Mouse (Mus musculus): ENCODE data around the gene Sox21. TPM values are rescaled to one million over a fixed set of nuclear protein-coding genes. Genes with fewer than 3 reads are reported as not detected.
A peak's percentile ranks its signal among the peaks of the same experiment; 100 is the strongest.

Gene Sox21
- 2.5 and 3.2 TPM in 2 replicates for polyA plus RNA-seq (2016; fragmentation: Nextera tagmentation; extraction: Ambion mirVana)

GRCm38 (mm10) chr14:118236886-118237289 lies at the start of gene Sox21:
Sox21 (minus strand) TSS chr14:118237030.
- Histone ChIP-seq H3K27ac (replicated peaks) (peak within 1 kb of the TSS; percentile 86), H3K36me3 (replicated peaks) (no peaks in the 10 kb centered on the region), H3K9me3 (no peaks in the 10 kb centered on the region), H3K4me3 (peak within 1 kb of the TSS; percentile 71), H3K27me3 (replicated peaks; ENCODE audit: low read depth, poor library complexity, severe bottlenecking) (peaks cover 91% of the 10 kb centered on the region), H3K4me1 (peaks cover 31% of the 10 kb centered on the region)
- peak; percentile 82 for DNase-seq (ENCODE audit: low spot score)
- WGBS, result 0% methylated on average over 34 of the region's 34 CpGs

- no peak overlapping the region for H3K4me3 ChIP-seq
- no peaks in the 10 kb centered on the region for H3K36me3 ChIP-seq (replicated peaks)
- no peaks in the 10 kb centered on the region for H3K9me3 ChIP-seq
- no peak for DNase-seq (ENCODE audit: low spot score)
- no peak overlapping the region for H3K27ac ChIP-seq (replicated peaks)
- H3K4me1 ChIP-seq, result no peaks in the 10 kb centered on the region
- WGBS, result 88% methylated on average over 2 of the region's 2 CpGs
- no peaks in the 10 kb centered on the region for H3K27me3 ChIP-seq (replicated peaks; ENCODE audit: low read depth, poor library complexity, severe bottlenecking)
These were observed 49.3 kb upstream of the Sox21 start for GRCm38 (mm10) chr14:118286096-118286495.

GRCm38 (mm10) chr14:118282917-118283316 lies 46.1 kb upstream of the Sox21 start:
- no peaks in the 10 kb centered on the region for H3K4me1 ChIP-seq
- H3K9me3 ChIP-seq, result peaks cover 10% of the 10 kb centered on the region
- whole genome bisulfite sequencing, result 82% methylated on average over 14 of the region's 14 CpGs
- no peaks in the 10 kb centered on the region for H3K36me3 ChIP-seq (replicated peaks)
- H3K27me3 ChIP-seq (replicated peaks; ENCODE audit: low read depth, poor library complexity, severe bottlenecking), result no peaks in the 10 kb centered on the region
- no peak for DNase-seq (ENCODE audit: low spot score)
- no peak overlapping the region for H3K27ac ChIP-seq (replicated peaks)
- no peak overlapping the region for H3K4me3 ChIP-seq

GRCm38 (mm10) chr14:118282272-118282671 lies 45.4 kb upstream of the Sox21 start:
- Histone ChIP-seq H3K4me1 (no peaks in the 10 kb centered on the region), H3K9me3 (peaks cover 10% of the 10 kb centered on the region), H3K4me3 (no peak overlapping the region), H3K36me3 (replicated peaks) (no peaks in the 10 kb centered on the region), H3K27ac (replicated peaks) (no peak overlapping the region), H3K27me3 (replicated peaks; ENCODE audit: low read depth, poor library complexity, severe bottlenecking) (no peaks in the 10 kb centered on the region)
- WGBS, result 91% methylated on average over 3 of the region's 3 CpGs
- DNase-seq (ENCODE audit: low spot score), result no peak

- H3K27me3 ChIP-seq (replicated peaks; ENCODE audit: low read depth, poor library complexity, severe bottlenecking), result no peaks in the 10 kb centered on the region
- no peak for DNase-seq (ENCODE audit: low spot score)
- peaks cover 10% of the 10 kb centered on the region for H3K9me3 ChIP-seq
- WGBS, result 86% methylated on average over 7 of the region's 7 CpGs
- no peak overlapping the region for H3K27ac ChIP-seq (replicated peaks)
- H3K36me3 ChIP-seq (replicated peaks), result no peaks in the 10 kb centered on the region
- no peak overlapping the region for H3K4me3 ChIP-seq
- no peaks in the 10 kb centered on the region for H3K4me1 ChIP-seq
These were observed 41.1 kb upstream of the Sox21 start for GRCm38 (mm10) chr14:118277704-118278498.

- WGBS, result 82% methylated on average over 6 of the region's 6 CpGs
- no peak for DNase-seq (ENCODE audit: low spot score)
- Histone ChIP-seq H3K9me3 (no peaks in the 10 kb centered on the region), H3K36me3 (replicated peaks) (no peaks in the 10 kb centered on the region), H3K27ac (replicated peaks) (no peak overlapping the region), H3K4me1 (no peaks in the 10 kb centered on the region), H3K27me3 (replicated peaks; ENCODE audit: low read depth, poor library complexity, severe bottlenecking) (no peaks in the 10 kb centered on the region), H3K4me3 (no peak overlapping the region)
These were observed 36.0 kb upstream of the Sox21 start for GRCm38 (mm10) chr14:118272594-118273555.

GRCm38 (mm10) chr14:118268849-118269248 lies 32.0 kb upstream of the Sox21 start:
- Histone ChIP-seq H3K27ac (replicated peaks) (no peak overlapping the region), H3K4me1 (no peaks in the 10 kb centered on the region), H3K4me3 (no peak overlapping the region), H3K9me3 (no peaks in the 10 kb centered on the region), H3K36me3 (replicated peaks) (no peaks in the 10 kb centered on the region), H3K27me3 (replicated peaks; ENCODE audit: low read depth, poor library complexity, severe bottlenecking) (no peaks in the 10 kb centered on the region)
- DNase-seq (ENCODE audit: low spot score), result no peak
- WGBS, result 83% methylated on average over 4 of the region's 4 CpGs

GRCm38 (mm10) chr14:118266660-118267059 lies 29.8 kb upstream of the Sox21 start, which contains the start of gene Gm9376:
Gm9376 (plus strand) TSS chr14:118266960.
- Histone ChIP-seq H3K27me3 (replicated peaks; ENCODE audit: low read depth, poor library complexity, severe bottlenecking) (no peaks in the 10 kb centered on the region), H3K9me3 (no peaks in the 10 kb centered on the region), H3K4me1 (no peaks in the 10 kb centered on the region), H3K27ac (replicated peaks) (no peak within 1 kb of the TSS), H3K4me3 (no peak within 1 kb of the TSS), H3K36me3 (replicated peaks) (no peaks in the 10 kb centered on the region)
- DNase-seq (ENCODE audit: low spot score), result no peak
- 87% methylated on average over 2 of the region's 2 CpGs for WGBS

- H3K4me1 ChIP-seq, result no peaks in the 10 kb centered on the region
- H3K36me3 ChIP-seq (replicated peaks), result no peaks in the 10 kb centered on the region
- H3K27me3 ChIP-seq (replicated peaks; ENCODE audit: low read depth, poor library complexity, severe bottlenecking), result no peaks in the 10 kb centered on the region
- no peak overlapping the region for H3K4me3 ChIP-seq
- 70% methylated on average over 6 of the region's 6 CpGs for WGBS
- no peaks in the 10 kb centered on the region for H3K9me3 ChIP-seq
- no peak for DNase-seq (ENCODE audit: low spot score)
- no peak overlapping the region for H3K27ac ChIP-seq (replicated peaks)
These were observed 16.6 kb upstream of the Sox21 start for GRCm38 (mm10) chr14:118253381-118253780.

GRCm38 (mm10) chr14:118241416-118241815 lies 4.6 kb upstream of the Sox21 start:
- H3K27me3 ChIP-seq (replicated peaks; ENCODE audit: low read depth, poor library complexity, severe bottlenecking), result peaks cover 47% of the 10 kb centered on the region
- no peak overlapping the region for H3K4me3 ChIP-seq
- H3K9me3 ChIP-seq, result peaks cover 18% of the 10 kb centered on the region
- peaks cover 9% of the 10 kb centered on the region for H3K4me1 ChIP-seq
- 81% methylated on average over 2 of the region's 2 CpGs for WGBS
- DNase-seq (ENCODE audit: low spot score), result no peak
- no peak overlapping the region for H3K27ac ChIP-seq (replicated peaks)
- no peaks in the 10 kb centered on the region for H3K36me3 ChIP-seq (replicated peaks)

GRCm38 (mm10) chr14:118239351-118239750 lies 2.5 kb upstream of the Sox21 start:
- 9% methylated on average over 8 of the region's 8 CpGs for WGBS
- Histone ChIP-seq H3K27ac (replicated peaks) (no peak overlapping the region), H3K36me3 (replicated peaks) (no peaks in the 10 kb centered on the region), H3K27me3 (replicated peaks; ENCODE audit: low read depth, poor library complexity, severe bottlenecking) (peaks cover 68% of the 10 kb centered on the region), H3K9me3 (peaks cover 18% of the 10 kb centered on the region), H3K4me3 (no peak overlapping the region), H3K4me1 (peaks cover 29% of the 10 kb centered on the region)
- DNase-seq (ENCODE audit: low spot score), result peak; percentile 16

GRCm38 (mm10) chr14:118237786-118238185 lies 956 bp upstream of the Sox21 start:
- H3K9me3 ChIP-seq, result 0 out of 2 replicates have a peak, but pooled peaks cover 2% of the 10 kb centered on the region
- H3K4me3 ChIP-seq, result peak overlapping the region; percentile 71
- H3K27ac ChIP-seq (replicated peaks), result no peak overlapping the region
- peaks cover 30% of the 10 kb centered on the region for H3K4me1 ChIP-seq
- no peaks in the 10 kb centered on the region for H3K36me3 ChIP-seq (replicated peaks)
- H3K27me3 ChIP-seq (replicated peaks; ENCODE audit: low read depth, poor library complexity, severe bottlenecking), result peaks cover 82% of the 10 kb centered on the region
- no peak for DNase-seq (ENCODE audit: low spot score)
- 9% methylated on average over 6 of the region's 6 CpGs for WGBS

Data from embryonic facial prominence, embryonic 10.5 days (tissue).